Mouse (Mus musculus): Measurements from ENCODE around the gene Ppil6. TPM values are rescaled to one million over a fixed set of nuclear protein-coding genes. Genes with fewer than 3 reads are reported as not detected.
A peak's percentile ranks its signal among the peaks of the same experiment; 100 is the strongest.

Gene Ppil6
- polyA plus RNA-seq, 2 experiments from 2014 or later, result not detected

- no peak for ATAC-seq
Observed at GRCm38 (mm10) chr10:41479961-41480360, 10.3 kb upstream of the Ppil6 start.

GRCm38 (mm10) chr10:41480938-41481880 is 9.0 kb upstream of the Ppil6 start:
- ATAC-seq, result no peak

- no peak for ATAC-seq
Observed at GRCm38 (mm10) chr10:41482446-41482845, 7.8 kb upstream of the Ppil6 start.

- ATAC-seq, result no peak
Observed at GRCm38 (mm10) chr10:41485778-41486177, 4.5 kb upstream of the Ppil6 start.

GRCm38 (mm10) chr10:41486506-41487170 is 3.6 kb upstream of the Ppil6 start:
- no peak for ATAC-seq

GRCm38 (mm10) chr10:41488877-41489276 is 1.4 kb upstream of the Ppil6 start:
- no peak for ATAC-seq

- no peak for ATAC-seq
Observed at GRCm38 (mm10) chr10:41489294-41489693, 945 bp upstream of the Ppil6 start.

- no peak for ATAC-seq
Observed at GRCm38 (mm10) chr10:41490518-41490873, 257 bp downstream of the Ppil6 start.

- no peak for ATAC-seq
Observed at GRCm38 (mm10) chr10:41491111-41491510, 872 bp downstream of the Ppil6 start.

- ATAC-seq, result no peak
Observed at GRCm38 (mm10) chr10:41500941-41501340, 10.7 kb downstream of the Ppil6 start.

GRCm38 (mm10) chr10:41504996-41505395 is 14.8 kb downstream of the Ppil6 start:
- ATAC-seq, result no peak

- ATAC-seq, result peak; percentile 87
Observed at GRCm38 (mm10) chr10:41505446-41505845, 15.2 kb downstream of the Ppil6 start.

- peak; percentile 43 for ATAC-seq
Observed at GRCm38 (mm10) chr10:41509160-41509559, 18.9 kb downstream of the Ppil6 start.

GRCm38 (mm10) chr10:41514301-41514700 is 24.1 kb downstream of the Ppil6 start:
- ATAC-seq, result no peak

GRCm38 (mm10) chr10:41514921-41515320 is 24.7 kb downstream of the Ppil6 start:
- ATAC-seq, result no peak

GRCm38 (mm10) chr10:41518508-41518980 is 28.3 kb downstream of the Ppil6 start:
- ATAC-seq, result peak; percentile 70

- ATAC-seq, result peak; percentile 74
Observed at GRCm38 (mm10) chr10:41518981-41519618, 28.9 kb downstream of the Ppil6 start, which contains the start of gene Cd164. Gene Cd164 (plus strand): TSS chr10:41519414.

- ATAC-seq, result peak; percentile 21
Observed at GRCm38 (mm10) chr10:41519640-41520409, 29.6 kb downstream of the Ppil6 start.

GRCm38 (mm10) chr10:41520410-41520673 is 30.1 kb downstream of the Ppil6 start:
- no peak for ATAC-seq

- no peak for ATAC-seq
Observed at GRCm38 (mm10) chr10:41523386-41523785, 33.1 kb downstream of the Ppil6 start.

GRCm38 (mm10) chr10:41525696-41526095 is 35.5 kb downstream of the Ppil6 start:
- no peak for ATAC-seq

- ATAC-seq, result peak; percentile 84
Observed at GRCm38 (mm10) chr10:41529972-41530371, 39.7 kb downstream of the Ppil6 start.

- no peak for ATAC-seq
Observed at GRCm38 (mm10) chr10:41535991-41536390, 45.8 kb downstream of the Ppil6 start.

Measured in CD4-positive, CD25-positive, alpha-beta regulatory T cell, adult 4 months (primary cell).